Mouse (Mus musculus) bone marrow macrophage, adult 2 months (primary cell): ENCODE data around the gene Fgf11.

Source experiments
- CTCF ChIP-seq: IDR thresholded peaks from 2 replicates; pipeline ENCODE4 v1.5.1; 2012; ENCODE audit warnings: low read depth, mild to moderate bottlenecking, low read length, moderate library complexity
- POLR2A ChIP-seq: IDR thresholded peaks from 2 replicates; pipeline ENCODE4 v1.6.1; 2012; ENCODE audit warnings: mild to moderate bottlenecking, low read depth, low read length, borderline replicate concordance

DNA sequence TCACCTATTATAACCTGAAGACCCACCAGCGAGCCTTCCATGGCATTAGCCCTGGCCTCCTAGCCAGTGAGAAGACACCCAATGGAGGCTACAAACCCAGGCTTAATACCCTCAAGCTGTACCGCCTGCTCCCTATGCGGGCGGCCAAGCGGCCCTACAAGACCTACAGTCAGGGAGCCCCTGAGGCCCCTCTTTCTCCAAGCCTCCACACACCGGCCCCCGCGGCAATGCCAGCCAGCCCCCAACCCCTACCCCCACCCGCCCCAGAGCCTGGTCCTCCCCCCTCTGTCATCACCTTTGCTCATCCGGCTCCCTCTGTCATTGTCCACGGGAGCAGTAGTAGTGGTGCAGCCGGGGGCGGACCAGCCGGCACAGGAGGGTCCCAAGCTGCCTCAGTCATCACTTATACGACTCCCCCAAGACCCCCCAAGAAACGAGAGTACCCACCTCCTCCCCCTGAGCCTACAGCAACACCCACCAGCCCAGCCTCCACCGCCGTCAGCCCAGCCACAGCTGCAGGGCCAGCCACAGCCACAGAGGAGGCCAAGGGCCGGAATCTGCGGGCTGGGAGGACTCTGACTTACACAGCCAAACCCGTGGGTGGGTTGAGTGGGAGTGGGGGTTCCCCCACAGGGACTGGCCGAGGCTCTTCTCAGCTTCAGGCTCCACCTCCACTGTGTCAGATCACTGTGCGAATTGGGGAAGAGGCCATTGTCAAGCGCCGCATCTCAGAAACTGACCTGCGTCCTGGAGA lies 24.0 kb downstream of the Fgf11 start:
- TF ChIP-seq POLR2A, result no peak
- no peak for TF ChIP-seq CTCF
